Mouse (Mus musculus) CD4-positive, CD25-positive, alpha-beta regulatory T cell (primary cell): Measurements from ENCODE around the gene Synpr. TPM values are rescaled to one million over a fixed set of nuclear protein-coding genes. Genes with fewer than 3 reads are reported as not detected.

Experiments used
- polyA plus RNA-seq: library from polyadenylated mRNA; unstranded; fragments of 100-300 nt; shearing (Covaris generic); gene quantifications from one replicate; pipeline ENCODE4 v1.2.1, GENCODE M21; 2017

Gene Synpr
- not detected for polyA plus RNA-seq

GRCm38 (mm10) chr14:13284091-13284844 is at the start of gene Synpr:
TSS of gene Synpr (plus strand) at chr14:13284780.

